Mouse (Mus musculus): ENCODE data around the gene Ttc32. TPM values are rescaled to one million over a fixed set of nuclear protein-coding genes. Genes with fewer than 3 reads are reported as not detected.
"Not testable (repeated sequence)": the region's sequence is repeated elsewhere in the genome, so short reads cannot be mapped to it uniquely, and the experiment has no call there.

The Ttc32 gene
- polyA plus RNA-seq, 1 experiment from 2014 or later, result 23.2 TPM

DNA sequence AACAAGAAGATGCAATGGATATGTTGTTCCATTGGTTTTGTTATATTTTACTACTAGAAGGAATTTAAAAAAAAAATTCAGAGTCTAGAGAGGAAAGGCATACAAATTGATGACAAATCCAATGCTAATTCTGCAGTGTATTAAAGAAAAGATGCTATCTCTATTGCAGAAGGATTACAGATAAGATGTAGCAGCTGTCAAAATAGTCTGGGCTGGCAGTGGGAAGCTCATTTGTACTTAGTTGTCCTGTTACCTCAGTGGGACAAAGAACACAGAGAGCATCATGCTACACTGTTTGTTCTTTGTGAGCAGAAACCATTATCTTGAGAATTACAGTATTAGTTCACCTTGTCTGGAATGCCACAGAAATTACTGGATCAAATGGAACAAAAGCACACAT is 3.0 kb upstream of the Ttc32 start:
- H3K9me3 ChIP-seq (replicated peaks), result no peaks in the 10 kb centered on the region
- no peak overlapping the region for H3K4me3 ChIP-seq
- H3K27ac ChIP-seq (replicated peaks), result no peak overlapping the region
- DNase-seq (ENCODE audit: low spot score), result no peak
- no peaks in the 10 kb centered on the region for H3K27me3 ChIP-seq (ENCODE audit: low read depth, poor library complexity, severe bottlenecking)
- peaks cover 15% of the 10 kb centered on the region; the same call in 1 of the 2 replicates for H3K36me3 ChIP-seq
- peaks cover 8% of the 10 kb centered on the region; the same call in 1 of the 2 replicates for H3K4me1 ChIP-seq

DNA sequence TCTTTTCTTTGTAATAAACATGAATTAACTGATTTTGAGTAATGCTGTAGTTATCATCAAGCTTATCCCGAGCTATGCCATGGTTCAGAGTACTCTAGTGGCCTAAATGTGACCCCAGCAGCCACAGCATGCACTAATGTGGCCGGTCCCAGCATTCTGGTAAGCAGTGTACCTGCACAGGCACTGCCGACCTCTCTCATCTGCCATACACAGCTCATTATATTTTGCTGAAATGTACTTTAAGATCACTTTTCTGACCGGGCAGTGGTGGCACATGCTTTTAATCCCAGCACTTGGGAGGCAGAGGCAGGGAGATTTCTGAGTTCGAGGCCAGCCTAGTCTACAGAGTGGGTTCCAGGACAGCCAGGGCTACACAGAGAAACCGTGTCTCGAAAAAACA is 981 bp upstream of the Ttc32 start:
- H3K4me3 ChIP-seq; DNase-seq (ENCODE audit: low spot score); H3K4me1 ChIP-seq; H3K27ac ChIP-seq (replicated peaks); H3K27me3 ChIP-seq (ENCODE audit: low read depth, poor library complexity, severe bottlenecking); H3K9me3 ChIP-seq (replicated peaks): not testable (repeated sequence)
- 93% methylated on average over 7 of the region's 7 CpGs for WGBS
- H3K36me3 ChIP-seq, result peaks cover 15% of the 10 kb centered on the region; the same call in 1 of the 2 replicates

DNA sequence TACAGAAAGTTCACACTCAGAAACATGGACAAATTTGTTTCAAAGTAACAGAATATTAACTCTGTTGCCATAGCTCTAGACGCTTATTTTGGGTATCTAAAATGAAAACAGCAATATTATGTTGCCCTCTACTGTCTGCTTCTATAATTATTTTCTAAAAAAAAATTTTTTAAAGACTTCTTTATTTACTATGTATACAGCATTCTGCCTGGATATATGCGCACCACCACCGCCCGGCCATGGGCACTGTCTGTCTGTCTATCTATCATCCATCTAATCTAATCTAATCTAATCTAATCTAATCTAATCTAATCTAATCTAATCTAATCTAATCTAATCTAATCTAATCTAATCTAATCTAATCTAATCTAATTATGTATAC is 300 bp upstream of the Ttc32 start:
- DNase-seq (ENCODE audit: low spot score), result no peak
- no peaks in the 10 kb centered on the region for H3K27me3 ChIP-seq (ENCODE audit: low read depth, poor library complexity, severe bottlenecking)
- WGBS, result 74% methylated on average over 4 of the region's 4 CpGs
- H3K4me1 ChIP-seq, result peaks cover 8% of the 10 kb centered on the region; the same call in 1 of the 2 replicates
- peaks cover 15% of the 10 kb centered on the region; the same call in 1 of the 2 replicates for H3K36me3 ChIP-seq
- H3K9me3 ChIP-seq (replicated peaks), result no peaks in the 10 kb centered on the region
- H3K27ac ChIP-seq (replicated peaks), result peak overlapping the region; percentile 99
- peak overlapping the region; percentile 74 for H3K4me3 ChIP-seq

DNA sequence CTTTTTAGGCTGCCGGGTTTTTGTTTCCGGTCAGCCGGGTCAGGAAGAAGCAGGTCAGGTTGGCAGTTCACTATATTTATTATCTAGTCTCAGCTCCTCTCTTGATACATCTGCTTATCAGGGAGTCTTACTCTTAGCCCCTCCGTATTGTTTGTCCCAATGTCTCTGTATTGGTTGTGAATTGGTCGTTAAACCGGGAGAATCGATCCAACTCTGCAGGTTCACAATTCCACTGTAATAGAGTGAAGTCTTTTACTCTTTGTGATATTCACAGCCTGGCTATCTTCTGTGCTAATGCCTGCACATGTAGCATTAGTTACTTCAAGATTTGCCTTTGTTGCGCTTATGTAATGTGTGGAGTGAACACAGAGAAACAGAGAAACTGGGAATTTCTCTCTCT is 1.4 kb downstream of the Ttc32 start:
- H3K9me3 ChIP-seq (replicated peaks), result no peaks in the 10 kb centered on the region
- H3K27ac ChIP-seq (replicated peaks), result peak overlapping the region; percentile 99
- H3K36me3 ChIP-seq, result peaks cover 11% of the 10 kb centered on the region; the same call in 1 of the 2 replicates
- no peak for DNase-seq (ENCODE audit: low spot score)
- H3K4me1 ChIP-seq, result peaks cover 8% of the 10 kb centered on the region; the same call in 1 of the 2 replicates
- 81% methylated on average over 8 of the region's 8 CpGs for WGBS
- H3K4me3 ChIP-seq, result peak overlapping the region; percentile 74
- no peaks in the 10 kb centered on the region for H3K27me3 ChIP-seq (ENCODE audit: low read depth, poor library complexity, severe bottlenecking)

DNA sequence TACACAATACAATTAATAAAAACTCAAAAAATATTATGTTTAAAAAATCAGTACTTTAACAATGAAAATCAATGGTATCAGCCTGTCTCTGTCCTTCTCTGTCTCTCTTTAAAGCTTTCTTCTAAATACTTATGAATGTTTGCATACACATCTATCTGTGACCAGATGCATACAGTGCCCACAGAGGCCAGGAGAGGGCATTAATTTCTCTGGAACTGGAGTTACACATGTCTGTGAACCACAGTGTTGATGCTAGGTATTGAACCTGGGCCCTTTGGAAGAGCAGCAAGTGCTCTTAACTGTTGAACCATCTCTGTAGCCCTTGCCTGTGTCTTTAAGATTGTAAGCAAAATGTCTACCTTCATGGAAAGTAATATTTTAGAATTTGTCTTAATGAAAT is 3.3 kb downstream of the Ttc32 start:
- no peaks in the 10 kb centered on the region for H3K27me3 ChIP-seq (ENCODE audit: low read depth, poor library complexity, severe bottlenecking)
- no peaks in the 10 kb centered on the region for H3K9me3 ChIP-seq (replicated peaks)
- H3K4me1 ChIP-seq, result peaks cover 8% of the 10 kb centered on the region; the same call in 1 of the 2 replicates
- no peak for DNase-seq (ENCODE audit: low spot score)
- no peak overlapping the region for H3K4me3 ChIP-seq
- no peak overlapping the region for H3K27ac ChIP-seq (replicated peaks)
- H3K36me3 ChIP-seq, result peaks cover 4% of the 10 kb centered on the region; the same call in 1 of the 2 replicates

DNA sequence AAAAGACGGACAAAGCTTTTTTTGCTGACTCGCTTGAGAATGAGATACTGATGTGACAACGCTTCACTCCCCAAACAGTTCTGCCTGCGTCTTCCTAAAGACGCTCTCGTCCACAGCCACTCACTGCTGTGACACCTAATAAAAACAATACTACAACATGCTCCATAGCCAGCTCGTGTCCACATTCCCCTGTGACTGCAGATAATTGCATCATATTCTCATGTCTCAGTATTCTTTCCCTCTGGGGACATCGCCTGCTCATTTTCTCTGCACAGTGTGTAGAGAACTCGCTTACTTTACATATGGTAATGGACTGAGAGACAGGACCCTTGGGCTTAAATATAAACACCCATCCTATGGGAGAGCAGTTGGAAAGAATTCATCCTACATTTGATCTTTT is 6.6 kb downstream of the Ttc32 start:
- Histone ChIP-seq H3K4me1 (no peaks in the 10 kb centered on the region), H3K27me3 (ENCODE audit: low read depth, poor library complexity, severe bottlenecking) (no peaks in the 10 kb centered on the region), H3K4me3 (no peak overlapping the region), H3K36me3 (no peaks in the 10 kb centered on the region), H3K27ac (replicated peaks) (no peak overlapping the region), H3K9me3 (replicated peaks) (no peaks in the 10 kb centered on the region)
- 89% methylated on average over 9 of the region's 9 CpGs for WGBS
- DNase-seq (ENCODE audit: low spot score), result no peak

DNA sequence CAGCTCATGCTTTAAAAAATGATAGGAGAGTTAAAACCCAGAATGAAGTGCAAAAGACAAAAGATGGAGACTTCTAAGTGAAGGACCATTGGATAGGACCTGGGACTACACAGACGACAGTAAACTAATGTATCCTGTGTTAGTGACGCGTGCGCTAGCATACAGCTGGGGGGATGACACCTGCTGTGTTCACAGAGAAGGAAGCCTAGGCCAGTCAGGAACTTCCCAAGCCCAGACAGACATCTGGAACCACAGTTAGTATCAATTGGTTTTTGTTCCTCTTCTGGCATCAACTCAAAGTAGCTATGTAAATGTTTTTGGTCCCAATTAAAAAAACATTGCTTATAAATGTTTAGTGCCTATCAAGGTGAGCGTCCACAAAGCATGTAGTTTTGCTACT is 10.4 kb downstream of the Ttc32 start:
- DNase-seq (ENCODE audit: low spot score), result no peak
- 90% methylated on average over 5 of the region's 5 CpGs for WGBS

DNA sequence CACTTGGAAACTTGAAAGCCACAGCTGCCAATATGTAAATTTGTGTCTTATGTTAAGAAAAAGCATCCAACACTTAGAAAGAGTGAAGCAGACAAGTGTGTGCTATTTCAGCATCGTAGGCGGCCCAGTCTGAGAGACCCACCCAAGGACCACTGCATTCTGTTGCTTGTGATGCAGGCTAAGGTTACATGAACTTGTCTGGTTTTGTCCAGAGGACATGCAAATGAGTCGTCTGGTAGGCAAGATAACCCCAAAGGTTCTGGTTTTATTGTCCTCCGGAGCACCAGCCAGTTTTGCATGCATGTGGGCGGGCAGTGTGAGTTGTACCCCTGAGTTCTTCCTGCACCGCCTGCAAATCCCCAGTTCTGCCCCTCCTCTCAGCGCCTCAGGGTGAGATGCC is 10.9 kb downstream of the Ttc32 start:
- no peak overlapping the region for H3K27ac ChIP-seq (replicated peaks)
- H3K27me3 ChIP-seq (ENCODE audit: low read depth, poor library complexity, severe bottlenecking), result no peaks in the 10 kb centered on the region
- H3K4me3 ChIP-seq, result no peak overlapping the region
- H3K4me1 ChIP-seq, result peaks cover 8% of the 10 kb centered on the region; the same call in 1 of the 2 replicates
- DNase-seq (ENCODE audit: low spot score), result no peak
- H3K36me3 ChIP-seq, result no peaks in the 10 kb centered on the region
- WGBS, result 79% methylated on average over 7 of the region's 7 CpGs
- H3K9me3 ChIP-seq (replicated peaks), result no peaks in the 10 kb centered on the region

More for the DNA sequence above, 10.4 kb downstream of the Ttc32 start:
- H3K36me3 ChIP-seq, result no peaks in the 10 kb centered on the region
- no peaks in the 10 kb centered on the region for H3K9me3 ChIP-seq (replicated peaks)
- no peaks in the 10 kb centered on the region for H3K27me3 ChIP-seq (ENCODE audit: low read depth, poor library complexity, severe bottlenecking)
- H3K27ac ChIP-seq (replicated peaks), result no peak overlapping the region
- peaks cover 8% of the 10 kb centered on the region; the same call in 1 of the 2 replicates for H3K4me1 ChIP-seq
- H3K4me3 ChIP-seq, result no peak overlapping the region

DNA sequence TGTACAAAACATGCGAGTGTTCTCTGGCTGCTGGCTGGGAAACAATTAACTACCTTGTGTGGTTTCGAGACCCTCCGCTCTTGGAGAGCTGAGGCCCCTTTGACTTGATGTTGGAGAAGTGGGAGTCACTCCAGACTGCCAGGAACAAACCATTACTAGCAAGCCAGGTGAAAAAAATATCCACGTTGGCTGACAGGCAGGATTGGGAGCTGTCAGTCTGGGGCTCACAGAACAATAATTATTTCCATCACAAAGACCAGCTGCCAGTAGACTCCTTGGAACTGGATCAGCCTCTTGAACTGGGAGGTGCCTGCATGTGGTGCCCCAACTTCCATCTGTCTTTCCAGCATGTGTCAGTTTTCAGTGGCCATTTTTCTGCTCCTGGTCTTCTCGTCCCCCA is 12.5 kb downstream of the Ttc32 start:
- peaks cover 8% of the 10 kb centered on the region; the same call in 1 of the 2 replicates for H3K4me1 ChIP-seq
- H3K9me3 ChIP-seq (replicated peaks), result no peaks in the 10 kb centered on the region
- H3K4me3 ChIP-seq, result no peak overlapping the region
- H3K27me3 ChIP-seq (ENCODE audit: low read depth, poor library complexity, severe bottlenecking), result no peaks in the 10 kb centered on the region
- H3K36me3 ChIP-seq, result no peaks in the 10 kb centered on the region
- H3K27ac ChIP-seq (replicated peaks), result no peak overlapping the region
- 87% methylated on average over 5 of the region's 5 CpGs for WGBS
- DNase-seq (ENCODE audit: low spot score), result no peak

DNA sequence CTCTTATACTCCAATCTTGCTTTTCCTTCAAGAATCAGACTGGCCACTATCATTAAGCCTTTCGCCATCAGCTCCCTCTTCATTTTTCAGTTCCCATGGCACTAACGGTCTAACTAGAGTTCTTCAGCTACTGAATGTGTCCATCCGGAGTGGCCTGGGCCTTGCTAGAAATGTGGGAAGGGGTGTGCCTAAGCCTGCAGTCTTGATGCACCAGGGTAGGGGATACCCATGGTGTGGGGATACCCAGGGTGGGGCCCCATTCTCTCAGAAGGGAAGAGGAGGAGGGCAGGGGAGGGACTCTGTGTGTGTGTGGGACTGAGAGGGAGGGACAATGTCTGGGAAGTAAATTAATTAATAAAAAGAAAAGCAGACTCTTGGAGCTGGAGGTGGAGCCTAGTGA is 13.0 kb downstream of the Ttc32 start:
- no peak overlapping the region for H3K27ac ChIP-seq (replicated peaks)
- H3K27me3 ChIP-seq (ENCODE audit: low read depth, poor library complexity, severe bottlenecking), result no peaks in the 10 kb centered on the region
- H3K4me3 ChIP-seq, result no peak overlapping the region
- H3K9me3 ChIP-seq (replicated peaks), result no peaks in the 10 kb centered on the region
- peaks cover 8% of the 10 kb centered on the region; the same call in 1 of the 2 replicates for H3K4me1 ChIP-seq
- no peaks in the 10 kb centered on the region for H3K36me3 ChIP-seq
- no peak for DNase-seq (ENCODE audit: low spot score)
- 90% methylated on average over 3 of the region's 3 CpGs for WGBS

DNA sequence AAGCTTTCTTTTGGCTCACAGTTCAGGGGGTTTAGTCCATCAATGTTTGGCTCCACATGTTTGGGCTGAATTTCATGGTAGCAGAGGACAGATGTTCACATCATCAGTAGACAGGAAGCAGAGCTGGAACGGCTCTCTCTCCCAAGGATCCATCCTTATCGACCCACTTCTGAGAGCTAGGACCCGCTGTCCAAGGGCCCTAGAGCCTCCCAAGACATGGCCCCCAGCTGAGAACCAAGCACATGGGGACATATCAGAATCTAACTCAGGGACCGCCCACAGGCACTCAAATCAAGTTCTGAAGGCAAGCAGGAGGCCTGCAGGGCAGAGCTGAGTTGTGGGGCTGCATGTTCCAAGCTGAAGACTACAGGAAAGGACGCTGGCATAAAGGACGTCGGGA is 14.9 kb downstream of the Ttc32 start:
- Histone ChIP-seq H3K4me1 (peaks cover 8% of the 10 kb centered on the region; the same call in 1 of the 2 replicates), H3K36me3 (no peaks in the 10 kb centered on the region), H3K27ac (replicated peaks) (no peak overlapping the region), H3K9me3 (replicated peaks) (no peaks in the 10 kb centered on the region), H3K4me3 (no peak overlapping the region), H3K27me3 (ENCODE audit: low read depth, poor library complexity, severe bottlenecking) (no peaks in the 10 kb centered on the region)
- no peak for DNase-seq (ENCODE audit: low spot score)
- WGBS, result 95% methylated on average over 7 of the region's 7 CpGs

DNA sequence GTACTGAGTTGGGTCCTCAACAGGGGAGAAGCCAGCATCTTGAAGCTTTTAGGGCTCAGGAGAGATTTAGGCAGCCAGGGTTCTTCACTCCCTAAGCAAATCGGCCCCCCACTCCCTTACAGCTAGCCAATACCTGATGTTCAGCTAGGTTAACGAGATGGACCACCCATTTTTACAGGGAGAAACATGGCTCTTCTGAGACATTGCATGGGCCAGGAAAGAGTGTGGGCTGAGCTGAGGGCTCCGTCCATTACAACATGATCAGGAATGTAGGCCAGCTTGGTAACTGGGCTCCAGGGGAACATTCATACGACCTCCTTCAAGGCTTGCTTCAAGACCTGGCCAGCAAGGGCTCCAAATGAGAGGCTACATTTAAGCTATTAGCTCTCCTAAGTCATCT is 16.9 kb downstream of the Ttc32 start:
- Histone ChIP-seq H3K27me3 (ENCODE audit: low read depth, poor library complexity, severe bottlenecking) (no peaks in the 10 kb centered on the region), H3K4me1 (peaks cover 8% of the 10 kb centered on the region; the same call in 1 of the 2 replicates), H3K4me3 (no peak overlapping the region), H3K27ac (replicated peaks) (no peak overlapping the region), H3K9me3 (replicated peaks) (no peaks in the 10 kb centered on the region), H3K36me3 (no peaks in the 10 kb centered on the region)
- DNase-seq (ENCODE audit: low spot score), result no peak
- WGBS, result 80% methylated on average over 4 of the region's 4 CpGs

DNA sequence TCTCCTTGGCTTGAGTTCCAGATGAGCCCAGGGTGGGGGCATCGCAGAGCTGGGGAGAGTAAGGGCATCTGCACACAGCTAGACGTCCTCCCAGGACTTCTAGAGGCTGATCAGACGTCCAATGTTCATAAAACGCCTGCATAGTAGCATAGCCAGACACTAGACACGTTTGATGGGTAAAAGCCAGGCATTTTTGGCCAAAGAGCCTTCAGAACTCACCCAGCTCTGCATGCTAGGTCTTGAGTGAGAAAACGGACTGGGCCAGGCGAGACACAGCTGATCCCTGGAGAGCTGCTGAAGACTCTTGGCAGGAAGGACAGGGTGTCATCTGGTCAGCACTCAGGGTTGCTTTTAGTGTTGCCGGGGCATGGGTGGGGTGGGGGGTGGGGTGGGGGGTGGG is 18.3 kb downstream of the Ttc32 start:
- no peaks in the 10 kb centered on the region for H3K9me3 ChIP-seq (replicated peaks)
- 80% methylated on average over 8 of the region's 8 CpGs for WGBS
- H3K27ac ChIP-seq (replicated peaks), result no peak overlapping the region
- no peak overlapping the region for H3K4me3 ChIP-seq
- H3K27me3 ChIP-seq (ENCODE audit: low read depth, poor library complexity, severe bottlenecking), result no peaks in the 10 kb centered on the region
- no peak for DNase-seq (ENCODE audit: low spot score)
- H3K4me1 ChIP-seq, result no peaks in the 10 kb centered on the region
- H3K36me3 ChIP-seq, result no peaks in the 10 kb centered on the region

DNA sequence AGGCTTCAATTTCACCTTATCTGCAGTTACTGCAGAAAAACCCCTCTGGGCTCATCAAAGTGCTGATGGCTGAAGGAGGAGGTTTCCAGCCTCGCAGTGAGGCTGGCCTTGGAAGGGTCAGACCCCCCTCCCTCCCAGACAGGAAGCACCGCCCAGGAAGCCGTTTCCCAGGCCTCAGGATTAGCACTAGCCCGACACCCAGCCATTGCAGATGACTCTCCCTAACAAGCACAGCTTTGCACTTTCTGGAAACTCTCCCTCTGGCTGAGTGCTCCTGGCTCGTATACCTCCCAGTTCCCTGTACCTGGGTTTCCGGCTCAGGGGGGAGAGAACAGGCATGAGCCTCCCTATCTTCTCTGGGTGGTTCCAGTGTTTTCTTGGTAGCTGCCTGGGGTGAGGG is 21.0 kb downstream of the Ttc32 start:
- no peak overlapping the region for H3K4me3 ChIP-seq

More for the DNA sequence above, 21.0 kb downstream of the Ttc32 start:
- Histone ChIP-seq H3K4me1 (no peaks in the 10 kb centered on the region), H3K36me3 (no peaks in the 10 kb centered on the region), H3K27me3 (ENCODE audit: low read depth, poor library complexity, severe bottlenecking) (no peaks in the 10 kb centered on the region), H3K9me3 (replicated peaks) (no peaks in the 10 kb centered on the region), H3K27ac (replicated peaks) (no peak overlapping the region)
- no peak for DNase-seq (ENCODE audit: low spot score)
- WGBS, result 42% methylated on average over 6 of the region's 6 CpGs

Measured in midbrain, embryonic 10.5 days (tissue).